Mouse (Mus musculus): Measurements from ENCODE around the gene Trnp1. TPM values are rescaled to one million over a fixed set of nuclear protein-coding genes. Genes with fewer than 3 reads are reported as not detected.
A peak's percentile ranks its signal among the peaks of the same experiment; 100 is the strongest.
"Not testable (repeated sequence)": the region's sequence is repeated elsewhere in the genome, so short reads cannot be mapped to it uniquely, and the experiment has no call there.

The Trnp1 gene
- polyA plus RNA-seq, 1 experiment from 2014 or later, result 1.3 TPM

GRCm38 (mm10) chr4:133519369-133519665 is 21.0 kb upstream of the Trnp1 start:
- DNase-seq (peak; percentile 29), ATAC-seq (ENCODE audit: insufficient read depth) (peak; percentile 72)
- no peak for TF ChIP-seq CTCF (IDR thresholded peaks at IDR 0.05; ENCODE audit: low read depth)
- Histone ChIP-seq H3K9ac (peak overlapping the region; percentile 68), H3K27me3 (ENCODE audit: insufficient read depth, low read length) (peaks cover 29% of the 10 kb centered on the region), H3K27ac (ENCODE audit: low read depth) (peak overlapping the region; percentile 63; the same call in 1 of the 2 replicates), H3K4me2 (peak overlapping the region; percentile 56), H3K4me1 (ENCODE audit: insufficient read depth) (0 out of 2 replicates have a peak, but pooled peaks cover 3% of the 10 kb centered on the region), H3K4me3 (ENCODE audit: low read depth, low read length) (peak overlapping the region; percentile 56), H3K9me3 (ENCODE audit: low read depth, low read length) (no peaks in the 10 kb centered on the region), H3K36me3 (ENCODE audit: insufficient read depth) (no peaks in the 10 kb centered on the region)
- 4% methylated on average over 25 of the region's 25 CpGs for WGBS

GRCm38 (mm10) chr4:133518601-133519368 is 20.4 kb upstream of the Trnp1 start, which contains the start of gene Kdf1:
Gene Kdf1 (plus strand): TSS chr4:133518963.
- Histone ChIP-seq H3K4me1 (ENCODE audit: insufficient read depth) (0 out of 2 replicates have a peak, but pooled peaks cover 3% of the 10 kb centered on the region), H3K27ac (ENCODE audit: low read depth) (peak within 1 kb of the TSS; percentile 63; the same call in 1 of the 2 replicates), H3K4me3 (ENCODE audit: low read depth, low read length) (peak within 1 kb of the TSS; percentile 56), H3K9ac (peak within 1 kb of the TSS; percentile 68), H3K36me3 (ENCODE audit: insufficient read depth) (no peaks in the 10 kb centered on the region), H3K27me3 (ENCODE audit: insufficient read depth, low read length) (peaks cover 29% of the 10 kb centered on the region), H3K9me3 (ENCODE audit: low read depth, low read length) (no peaks in the 10 kb centered on the region), H3K4me2 (peak within 1 kb of the TSS; percentile 56)
- TF ChIP-seq CTCF (IDR thresholded peaks at IDR 0.05; ENCODE audit: low read depth), result no peak
- peak; percentile 89 for ATAC-seq (ENCODE audit: insufficient read depth)
- DNase-seq, result peak; percentile 76
- 3% methylated on average over 54 of the region's 69 CpGs for WGBS

- no peaks in the 10 kb centered on the region for H3K36me3 ChIP-seq (ENCODE audit: insufficient read depth)
- ATAC-seq (ENCODE audit: insufficient read depth), result peak; percentile 68
- 14% methylated on average over 8 of the region's 8 CpGs for WGBS
These were observed 14.6 kb upstream of the Trnp1 start for GRCm38 (mm10) chr4:133512972-133513371.

GRCm38 (mm10) chr4:133512511-133512910 is 14.2 kb upstream of the Trnp1 start:
- not testable (repeated sequence) for H3K4me2 ChIP-seq; H3K9ac ChIP-seq; H3K27ac ChIP-seq (ENCODE audit: low read depth); H3K27me3 ChIP-seq (ENCODE audit: insufficient read depth, low read length); H3K9me3 ChIP-seq (ENCODE audit: low read depth, low read length); H3K36me3 ChIP-seq (ENCODE audit: insufficient read depth); DNase-seq; H3K4me1 ChIP-seq (ENCODE audit: insufficient read depth); H3K4me3 ChIP-seq (ENCODE audit: low read depth, low read length); ATAC-seq (ENCODE audit: insufficient read depth)
- 36% methylated on average over 4 of the region's 5 CpGs for WGBS

More at GRCm38 (mm10) chr4:133512972-133513371, 14.6 kb upstream of the Trnp1 start:
- no peak overlapping the region for H3K9ac ChIP-seq
- no peak overlapping the region for H3K27ac ChIP-seq (ENCODE audit: low read depth)
- no peaks in the 10 kb centered on the region for H3K9me3 ChIP-seq (ENCODE audit: low read depth, low read length)
- peak; percentile 93 for TF ChIP-seq CTCF (IDR thresholded peaks at IDR 0.05; ENCODE audit: low read depth)
- H3K4me2 ChIP-seq, result no peak overlapping the region
- no peak overlapping the region for H3K4me3 ChIP-seq (ENCODE audit: low read depth, low read length)
- H3K4me1 ChIP-seq (ENCODE audit: insufficient read depth), result no peaks in the 10 kb centered on the region
- DNase-seq, result peak; percentile 86
- peaks cover 2% of the 10 kb centered on the region; the same call in 1 of the 2 replicates for H3K27me3 ChIP-seq (ENCODE audit: insufficient read depth, low read length)

GRCm38 (mm10) chr4:133511050-133511449 is 12.7 kb upstream of the Trnp1 start:
- H3K4me3 ChIP-seq (ENCODE audit: low read depth, low read length), result no peak overlapping the region
- no peak for DNase-seq
- no peak overlapping the region for H3K9ac ChIP-seq
- TF ChIP-seq CTCF (IDR thresholded peaks at IDR 0.05; ENCODE audit: low read depth), result no peak
- H3K36me3 ChIP-seq (ENCODE audit: insufficient read depth), result no peaks in the 10 kb centered on the region
- no peaks in the 10 kb centered on the region for H3K4me1 ChIP-seq (ENCODE audit: insufficient read depth)
- ATAC-seq (ENCODE audit: insufficient read depth), result no peak
- no peak overlapping the region for H3K4me2 ChIP-seq
- no peak overlapping the region for H3K27ac ChIP-seq (ENCODE audit: low read depth)
- no peaks in the 10 kb centered on the region for H3K27me3 ChIP-seq (ENCODE audit: insufficient read depth, low read length)
- H3K9me3 ChIP-seq (ENCODE audit: low read depth, low read length), result no peaks in the 10 kb centered on the region
- WGBS, result 78% methylated on average over 5 of the region's 5 CpGs

- Histone ChIP-seq H3K4me3 (ENCODE audit: low read depth, low read length) (no peak overlapping the region), H3K4me1 (ENCODE audit: insufficient read depth) (no peaks in the 10 kb centered on the region), H3K9ac (no peak overlapping the region), H3K4me2 (no peak overlapping the region), H3K36me3 (ENCODE audit: insufficient read depth) (no peaks in the 10 kb centered on the region), H3K9me3 (ENCODE audit: low read depth, low read length) (no peaks in the 10 kb centered on the region), H3K27me3 (ENCODE audit: insufficient read depth, low read length) (no peaks in the 10 kb centered on the region), H3K27ac (ENCODE audit: low read depth) (no peak overlapping the region)
- no peak for TF ChIP-seq CTCF (IDR thresholded peaks at IDR 0.05; ENCODE audit: low read depth)
- ATAC-seq (ENCODE audit: insufficient read depth) (no peak), DNase-seq (no peak)
- WGBS, result 81% methylated on average over 7 of the region's 7 CpGs
These were observed 10.6 kb upstream of the Trnp1 start for GRCm38 (mm10) chr4:133508990-133509389.

- ATAC-seq (ENCODE audit: insufficient read depth) (no peak), DNase-seq (no peak)
- WGBS, result 61% methylated on average over 5 of the region's 5 CpGs
- Histone ChIP-seq H3K4me1 (ENCODE audit: insufficient read depth) (no peaks in the 10 kb centered on the region), H3K27me3 (ENCODE audit: insufficient read depth, low read length) (peaks cover 7% of the 10 kb centered on the region), H3K4me2 (no peak overlapping the region), H3K9me3 (ENCODE audit: low read depth, low read length) (no peaks in the 10 kb centered on the region), H3K36me3 (ENCODE audit: insufficient read depth) (no peaks in the 10 kb centered on the region), H3K27ac (ENCODE audit: low read depth) (no peak overlapping the region), H3K4me3 (ENCODE audit: low read depth, low read length) (no peak overlapping the region), H3K9ac (no peak overlapping the region)
- no peak for TF ChIP-seq CTCF (IDR thresholded peaks at IDR 0.05; ENCODE audit: low read depth)
These were observed 8.2 kb upstream of the Trnp1 start for GRCm38 (mm10) chr4:133506573-133506972.

All from lung, embryonic 14.5 days (tissue).